Mouse (Mus musculus) megakaryocyte-erythroid progenitor cell, adult 5-6 weeks (primary cell): ENCODE results near the gene Sfswap. TPM values are rescaled to one million over a fixed set of nuclear protein-coding genes. Genes with fewer than 3 reads are reported as not detected.
"Not testable (repeated sequence)": the region's sequence is repeated elsewhere in the genome, so short reads cannot be mapped to it uniquely, and the experiment has no call there.

Experiments used
- ATAC-seq: replicated peaks from 2 replicates; pipeline ENCODE4 v1.8.0; 2016; ENCODE audit warnings: mild to moderate bottlenecking, inconsistent platforms; ENCODE audit not compliant: severe bottlenecking, poor library complexity, low FRiP score, low TSS enrichment
- total RNA-seq, 2 experiments: library from RNA; stranded (forward) in 1 of 2; stranded (reverse) in 1 of 2; fragments of 200-1000, 215-1000 nt in 1 of 2; fragments of >200 nt in 1 of 2; fragmentation: Nextera tagmentation in 1 of 2; gene quantifications; 2 replicates each; pipeline ENCODE4 v1.2.3; 2014 to 2017

The Sfswap gene
- total RNA-seq (2014; fragmentation: Nextera tagmentation) (86.2 and 135 TPM in 2 replicates), total RNA-seq (2017) (62.5 and 64.0 TPM in 2 replicates)

DNA sequence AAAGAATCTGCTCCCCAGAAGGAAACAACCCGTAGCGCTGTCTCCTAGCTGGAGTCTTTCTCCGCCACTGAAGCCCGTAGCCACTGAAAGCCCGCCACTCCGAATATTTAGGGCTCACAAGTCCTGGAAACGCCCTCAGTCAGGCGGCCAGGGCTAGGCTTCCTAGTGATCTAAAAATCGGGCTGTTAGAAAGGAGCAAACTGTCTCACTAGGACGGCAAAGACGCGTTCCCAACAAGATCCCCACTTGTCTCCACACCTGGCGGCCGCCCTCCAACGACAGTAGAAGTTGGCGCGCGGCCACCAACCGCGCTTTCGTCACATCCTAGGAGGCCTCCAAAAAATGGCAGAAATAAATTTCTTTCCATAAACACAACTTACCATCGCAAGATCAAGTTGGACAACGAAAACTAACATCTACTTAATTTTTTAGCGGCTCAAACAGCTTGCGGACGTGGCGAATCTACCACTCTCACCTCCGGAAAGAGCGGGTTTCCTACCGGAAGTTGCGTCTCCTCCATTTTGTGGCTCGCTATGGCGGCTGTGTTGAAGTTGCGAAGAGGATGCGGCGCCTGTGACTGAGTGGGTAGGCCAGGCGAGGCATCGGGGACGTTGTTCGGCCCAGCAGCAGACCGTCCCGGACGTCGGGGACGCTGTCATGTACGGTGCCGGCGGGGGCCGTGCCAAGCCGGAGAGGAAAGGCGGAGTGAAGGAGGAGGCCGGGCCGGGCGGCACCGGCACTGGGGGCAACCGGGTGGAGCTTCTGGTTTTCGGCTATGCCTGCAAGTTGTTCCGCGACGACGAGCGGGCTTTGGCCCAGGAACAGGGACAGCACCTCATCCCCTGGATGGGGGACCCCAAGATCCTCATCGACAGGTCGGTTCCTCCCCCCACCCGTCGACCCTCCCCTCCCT, at the start of gene Sfswap:
Gene Sfswap (plus strand): TSS at position 500 of the 913 bp plus-strand sequence.
- ATAC-seq, result peak; percentile 74

DNA sequence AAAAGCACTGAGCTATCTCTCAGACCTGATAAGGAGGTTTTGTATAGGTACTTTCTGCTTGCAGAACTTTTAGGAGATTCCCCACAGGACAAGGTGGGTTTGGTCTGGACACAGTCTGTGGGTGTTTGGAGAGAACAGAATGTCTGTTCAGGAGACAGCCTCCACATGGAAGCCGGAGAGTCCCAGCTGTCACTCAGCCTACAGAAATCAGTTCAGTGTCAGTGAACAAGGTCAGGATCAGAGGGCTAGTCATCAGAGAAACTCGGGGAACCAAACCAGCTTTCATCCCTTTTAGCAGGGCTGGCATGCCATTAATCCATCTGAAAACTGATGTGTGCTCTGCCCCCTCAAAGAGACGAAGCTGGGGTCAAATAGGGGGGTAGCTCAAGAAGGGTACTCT, 48.5 kb upstream of the Sfswap start:
- ATAC-seq, result no peak

DNA sequence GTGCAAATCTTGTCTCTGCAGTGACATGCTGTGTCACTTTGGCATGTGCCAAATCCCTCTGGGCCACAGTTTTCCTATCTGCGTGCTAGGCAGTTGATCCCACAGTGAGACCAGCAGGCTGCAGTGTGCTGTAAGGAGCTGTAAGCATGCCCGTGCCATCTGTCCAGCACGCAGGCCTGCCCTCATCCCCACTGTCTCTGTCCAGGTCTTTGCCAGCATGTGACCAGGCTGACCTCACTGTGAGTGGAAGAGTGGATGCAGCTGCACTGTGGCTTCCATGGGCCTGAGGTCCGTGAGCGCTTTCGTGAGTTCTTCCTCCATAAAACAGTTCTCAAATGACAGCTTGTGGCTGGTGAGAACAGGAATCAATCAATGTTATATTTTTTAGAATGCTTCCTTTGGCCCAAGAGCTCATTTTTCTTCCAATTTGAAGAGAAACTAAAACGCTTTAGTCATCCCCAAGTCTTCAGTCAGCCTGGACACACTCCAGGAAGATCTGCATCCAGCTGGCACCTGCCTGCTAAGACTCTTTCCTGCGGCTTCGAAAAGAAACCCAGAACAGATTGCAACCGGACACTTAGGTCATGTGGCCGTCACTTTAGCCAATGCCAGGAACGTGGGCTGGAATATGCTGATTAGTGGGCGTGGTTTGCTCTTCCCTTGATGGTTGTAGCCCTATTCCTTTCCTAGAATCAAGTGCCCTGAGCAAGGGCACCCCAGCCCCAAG, 46.1 kb upstream of the Sfswap start:
- ATAC-seq, result peak; percentile 71

DNA sequence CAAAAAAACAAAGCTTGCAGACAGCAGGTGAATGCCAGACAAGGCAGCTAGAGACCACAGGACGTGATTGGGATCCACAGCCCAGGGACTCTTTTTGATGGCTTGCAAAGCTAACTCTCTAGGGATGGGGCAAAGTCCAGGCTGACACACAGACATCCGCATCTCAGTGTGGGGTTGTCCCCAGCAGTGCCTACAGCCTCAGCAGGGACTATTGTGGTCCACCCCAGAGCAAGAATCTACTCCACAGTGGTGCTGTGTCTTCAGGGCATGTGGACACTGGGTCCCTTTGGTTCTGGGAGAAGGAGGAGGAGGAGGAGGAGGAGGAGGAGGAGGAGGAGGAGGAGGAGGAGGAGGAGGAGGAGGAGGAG, 45.5 kb upstream of the Sfswap start:
- ATAC-seq, result no peak

DNA sequence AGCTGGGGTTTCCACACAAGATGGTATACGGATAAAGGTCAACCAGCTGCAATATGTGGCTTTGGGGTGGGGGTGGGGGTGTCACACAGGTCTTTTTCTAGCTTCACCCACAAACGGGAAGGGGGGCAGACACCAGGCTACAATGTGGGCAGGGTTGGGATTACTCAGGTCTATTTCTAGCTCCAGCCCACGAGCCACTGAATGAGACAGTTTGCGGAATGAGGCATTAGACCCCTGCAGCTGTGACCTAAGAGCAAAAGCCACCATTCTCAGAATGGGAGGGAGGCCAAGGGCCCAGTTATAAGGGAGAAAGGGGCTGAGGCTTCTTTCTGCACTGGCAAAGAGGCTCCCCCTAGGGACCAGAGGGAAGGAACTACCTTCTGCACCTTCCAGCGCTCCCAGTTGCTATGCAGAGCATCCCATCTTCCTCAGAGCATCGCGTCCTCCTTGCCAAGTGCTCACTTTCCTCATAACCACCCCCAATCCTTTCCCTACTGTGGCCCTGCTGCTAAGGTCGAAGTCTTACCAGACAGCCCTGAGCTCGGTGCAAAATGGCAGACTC, 44.4 kb upstream of the Sfswap start:
- no peak for ATAC-seq

DNA sequence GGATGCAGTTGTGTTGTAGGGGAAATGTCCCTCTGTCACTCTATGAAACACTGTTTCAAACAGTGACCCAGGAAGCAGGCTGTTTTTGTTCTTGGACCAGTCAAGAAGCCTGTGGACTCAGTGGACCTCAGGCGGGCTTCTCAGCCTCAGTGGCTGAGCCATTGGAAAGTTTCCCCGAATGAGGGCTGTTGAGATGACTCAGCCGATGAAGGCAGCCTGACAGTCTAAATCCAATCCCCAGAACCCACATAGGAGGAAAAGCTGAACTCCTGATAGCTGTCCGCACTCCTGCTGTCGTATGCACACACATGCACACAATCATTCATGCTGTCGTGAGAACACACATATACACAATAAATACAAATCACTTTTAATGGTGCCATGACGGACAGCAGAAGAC, 42.9 kb upstream of the Sfswap start:
- no peak for ATAC-seq

DNA sequence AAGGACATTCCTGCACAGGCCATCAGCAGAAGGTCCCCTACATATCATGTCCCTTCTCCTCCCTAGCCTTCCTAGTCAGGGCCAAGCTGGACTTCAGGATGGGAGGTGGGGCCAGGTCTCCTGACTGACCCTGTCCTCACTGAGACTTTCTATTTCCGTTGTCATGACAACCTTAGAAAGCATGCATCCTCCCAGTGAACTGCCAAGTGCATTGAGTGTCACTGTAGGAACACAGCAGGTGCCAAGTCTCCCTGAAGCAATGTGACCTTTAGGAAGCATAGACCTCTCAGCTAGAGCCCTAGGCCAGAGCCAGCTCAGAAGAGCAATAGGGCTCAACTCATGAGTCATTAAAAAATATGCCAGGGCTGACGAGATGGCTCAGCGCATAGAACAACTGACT, 42.5 kb upstream of the Sfswap start:
- no peak for ATAC-seq

DNA sequence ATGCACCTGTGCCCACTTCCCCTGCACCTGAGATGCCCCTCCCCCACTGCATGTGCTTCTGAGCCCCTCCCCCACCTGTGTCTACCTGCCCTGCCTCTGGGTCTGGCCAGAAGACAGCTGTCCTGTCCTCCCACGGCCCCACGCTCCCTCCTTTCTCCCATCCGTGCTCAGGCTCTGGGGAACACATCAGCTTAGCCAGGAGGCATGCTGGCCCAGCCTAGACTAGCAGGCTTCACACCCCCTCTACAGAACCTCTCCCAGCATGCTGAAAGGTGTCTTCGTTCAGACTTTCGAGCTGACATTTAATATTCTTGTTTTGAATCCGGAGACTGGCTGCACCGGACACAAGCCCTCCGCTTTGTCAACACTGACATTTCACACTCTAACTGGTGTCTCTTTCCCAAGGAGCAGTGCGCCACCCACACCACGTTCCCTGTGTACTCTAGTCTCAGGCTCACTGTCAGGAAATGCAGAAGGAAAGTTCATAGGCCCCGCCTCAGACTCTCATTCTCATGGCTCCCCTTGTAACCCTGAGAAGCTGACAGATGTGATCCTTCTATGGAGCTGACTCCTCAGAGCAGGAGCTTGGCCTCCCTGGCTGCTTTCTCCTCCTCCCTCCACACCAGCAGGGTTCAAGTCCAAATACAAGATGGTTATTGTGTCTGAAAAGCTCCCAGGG, 40.1 kb upstream of the Sfswap start:
- no peak for ATAC-seq

DNA sequence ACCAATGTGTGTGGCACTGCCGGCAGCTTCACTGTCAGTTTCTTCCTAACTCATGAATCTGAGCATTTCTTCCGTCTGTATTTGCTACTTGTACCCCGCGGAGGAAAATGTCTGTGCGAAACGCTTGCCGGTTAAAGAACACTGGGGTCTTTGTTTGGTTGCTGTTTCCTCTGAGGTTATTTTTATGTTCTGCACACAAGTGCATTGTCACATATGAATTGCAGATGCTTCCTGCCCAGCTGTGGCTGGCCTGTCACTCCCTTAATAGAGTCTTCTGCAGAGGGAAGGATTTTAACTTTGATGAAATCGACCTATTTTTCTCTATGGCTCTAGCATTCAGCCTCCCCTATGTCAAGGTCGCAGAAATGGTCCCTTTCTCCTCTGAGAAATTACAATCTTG, 37.4 kb upstream of the Sfswap start:
- ATAC-seq, result not testable (repeated sequence)

DNA sequence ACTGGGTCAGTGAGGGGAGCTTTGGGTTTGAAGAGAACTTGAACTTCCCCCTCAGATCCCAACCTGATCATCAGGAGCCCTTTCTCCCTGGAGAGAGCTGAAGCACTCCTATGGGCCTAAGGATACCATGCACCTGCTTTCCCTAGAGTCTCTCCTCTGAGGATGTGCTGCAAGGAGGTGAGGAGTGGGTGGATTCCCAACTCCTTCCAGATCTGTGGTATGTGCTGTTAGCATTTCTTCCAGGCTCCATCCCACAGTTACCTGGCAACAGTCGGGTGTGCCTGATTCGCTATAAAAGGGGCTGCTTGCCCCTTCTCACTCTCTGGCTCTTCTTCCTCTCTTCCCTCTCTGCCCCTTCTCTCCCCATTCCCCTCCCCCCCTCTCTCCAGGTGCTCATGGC, 35.2 kb upstream of the Sfswap start:
- ATAC-seq, result no peak

DNA sequence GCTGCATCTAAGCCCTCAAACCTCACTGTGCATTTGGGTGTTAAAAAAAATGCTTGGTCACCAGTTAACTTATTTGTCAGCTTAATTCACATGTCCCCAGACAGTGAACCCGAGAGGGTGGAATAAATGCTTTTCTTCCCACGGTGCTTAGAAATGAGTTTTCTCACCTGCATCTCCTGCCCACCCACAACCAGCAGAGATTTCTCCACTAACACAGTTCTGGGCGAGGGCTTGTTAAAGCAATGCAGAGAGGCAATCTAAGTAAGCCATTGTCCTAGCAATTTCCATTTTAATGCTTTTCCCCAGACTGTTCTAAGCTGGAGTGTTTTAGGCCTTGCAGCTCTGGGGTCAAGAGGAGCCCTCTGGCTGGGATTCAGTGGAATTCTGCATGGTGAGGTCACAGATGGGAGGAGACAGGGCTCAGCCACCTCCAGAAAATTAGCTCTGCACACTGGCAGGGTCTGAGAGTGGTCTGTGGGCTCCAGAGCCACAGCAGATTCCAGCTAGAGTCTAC, 25.4 kb upstream of the Sfswap start:
- ATAC-seq, result no peak

DNA sequence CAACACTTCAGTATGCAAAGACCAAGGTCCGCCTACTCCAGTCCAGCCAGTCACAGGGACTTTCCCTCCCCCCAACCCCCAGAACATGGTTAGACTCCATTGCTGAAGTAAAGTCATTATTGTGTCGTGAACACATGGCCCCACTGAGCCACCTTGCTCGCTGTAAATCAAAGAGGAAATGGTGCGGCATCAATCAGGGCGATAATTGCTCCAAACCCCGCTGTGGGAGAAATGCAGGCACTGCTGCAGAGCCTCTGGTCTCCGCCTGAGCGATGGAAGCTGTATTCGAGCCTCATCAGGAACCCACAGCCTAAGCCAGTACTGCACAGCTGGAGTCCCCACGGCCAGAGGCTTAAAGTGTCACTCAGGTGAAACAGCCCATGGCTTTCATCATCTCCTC, 11.1 kb upstream of the Sfswap start:
- ATAC-seq, result no peak

DNA sequence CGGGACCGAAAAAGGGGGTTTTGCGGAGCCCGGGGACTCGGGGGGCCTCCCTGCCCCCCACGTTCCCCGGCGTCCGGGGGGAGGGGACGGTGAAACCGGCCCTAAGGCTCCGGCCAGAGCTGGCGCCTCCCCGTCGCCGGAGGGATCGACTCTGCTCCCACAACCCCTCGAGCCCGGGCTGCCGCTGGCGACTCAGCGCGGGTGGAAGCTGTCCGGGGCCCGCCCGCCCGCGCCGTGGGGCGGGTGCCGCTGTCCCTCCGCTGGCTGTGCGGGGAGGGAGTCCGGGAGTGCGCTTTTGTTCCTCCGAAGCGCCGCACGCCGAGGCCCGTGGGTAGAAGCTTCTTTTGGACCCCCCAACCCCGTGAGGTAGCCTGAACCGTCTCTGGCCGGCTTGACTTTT, 650 bp downstream of the Sfswap start:
- ATAC-seq, result peak; percentile 23; the same call in 1 of the 2 replicates

DNA sequence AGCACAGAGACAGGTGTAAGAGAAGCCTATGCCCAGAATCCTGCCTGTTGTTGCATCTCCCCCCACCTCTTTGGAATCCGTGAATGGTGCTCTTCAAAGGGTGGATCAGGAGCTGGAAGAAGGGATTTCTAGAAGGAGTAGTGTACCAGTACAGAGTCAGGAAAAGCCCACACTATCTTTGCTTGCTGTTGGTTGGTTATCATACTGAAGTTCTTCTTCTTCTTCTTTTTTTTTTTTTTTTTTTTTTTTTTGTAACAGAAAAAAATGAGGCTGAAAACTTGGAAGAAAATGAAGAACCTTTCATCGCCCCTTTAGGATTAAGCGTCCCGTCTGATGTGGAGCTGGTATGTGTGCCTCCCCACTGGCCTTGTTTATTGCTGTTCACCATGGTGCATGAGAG, 5.9 kb downstream of the Sfswap start:
- ATAC-seq, result no peak

DNA sequence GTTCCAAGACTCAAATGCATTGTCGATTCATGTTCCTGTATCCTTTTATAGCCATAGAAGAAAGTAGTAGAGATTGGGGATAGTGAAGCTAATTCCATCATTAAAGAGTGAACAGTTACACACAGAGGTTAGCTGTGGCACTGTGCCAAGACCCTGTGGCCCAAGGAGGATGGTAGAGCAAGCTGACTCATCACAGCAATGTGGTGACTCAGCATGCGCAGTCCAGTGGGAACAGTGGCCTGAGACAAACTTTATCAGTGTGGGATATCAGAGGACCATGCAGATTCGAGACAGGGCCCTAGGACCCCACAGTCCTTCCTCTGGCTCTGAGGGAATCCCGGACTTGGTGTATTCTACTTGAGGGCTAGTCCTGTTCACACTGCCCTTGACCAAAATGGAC, 17.2 kb downstream of the Sfswap start:
- no peak for ATAC-seq

DNA sequence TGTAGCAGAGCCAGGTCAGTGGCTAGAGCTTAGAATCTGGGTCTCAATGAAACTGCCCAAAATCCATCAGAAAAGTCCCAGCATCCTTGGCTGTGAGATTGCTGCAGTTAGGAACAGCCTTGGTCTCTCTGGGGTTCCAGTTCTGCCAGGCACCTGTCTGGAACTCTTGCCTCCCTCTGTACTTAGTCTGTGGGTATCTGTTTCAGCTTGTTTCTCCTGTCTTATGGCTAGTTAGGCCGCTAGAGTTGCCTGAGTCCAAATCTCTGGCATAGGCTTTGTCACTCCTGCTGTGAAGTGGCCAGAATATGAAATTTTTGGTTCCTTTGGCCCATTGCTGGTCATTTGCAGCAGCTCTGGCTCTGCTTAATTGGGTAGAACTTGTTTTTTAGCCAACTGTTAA, 17.8 kb downstream of the Sfswap start:
- ATAC-seq, result no peak

DNA sequence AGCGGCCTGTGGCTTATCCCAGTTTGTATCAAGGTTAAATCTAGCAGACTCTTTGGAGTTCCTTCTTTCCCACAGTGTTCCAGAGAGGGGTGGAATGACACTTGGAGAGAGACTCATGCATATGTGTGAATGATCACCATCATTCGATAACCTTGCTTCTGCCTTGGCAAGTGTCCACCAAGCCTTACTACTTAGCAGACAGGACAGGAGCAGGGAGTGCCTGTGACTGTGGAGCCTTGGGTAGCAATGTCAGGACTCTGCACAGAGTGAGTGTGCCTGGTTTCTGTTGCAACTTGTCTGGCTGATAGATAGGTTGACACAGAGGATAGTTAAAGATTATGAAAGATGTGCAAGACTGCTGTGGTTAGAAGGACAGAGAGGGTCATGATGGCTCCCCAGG, 18.6 kb downstream of the Sfswap start:
- no peak for ATAC-seq

DNA sequence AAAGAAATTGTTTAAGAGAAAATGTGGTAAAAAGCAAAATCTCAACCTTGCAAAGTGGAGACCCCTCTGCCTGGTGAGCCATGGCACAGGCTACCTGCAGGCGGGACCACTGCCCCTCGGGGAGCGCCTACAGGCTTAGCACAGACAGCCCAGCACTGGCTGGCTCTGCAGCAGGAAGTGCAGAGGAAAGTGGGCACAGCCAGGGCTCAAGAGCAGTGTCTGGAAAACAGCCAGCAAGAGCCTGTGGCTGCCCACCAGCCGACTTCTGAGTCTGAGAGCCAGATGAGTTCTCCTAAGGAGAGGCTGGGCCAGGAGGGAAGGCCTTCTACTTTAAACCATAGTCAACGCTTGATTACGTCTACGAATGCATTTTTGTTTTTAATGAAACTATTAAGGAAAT, 20.5 kb downstream of the Sfswap start:
- ATAC-seq, result no peak

DNA sequence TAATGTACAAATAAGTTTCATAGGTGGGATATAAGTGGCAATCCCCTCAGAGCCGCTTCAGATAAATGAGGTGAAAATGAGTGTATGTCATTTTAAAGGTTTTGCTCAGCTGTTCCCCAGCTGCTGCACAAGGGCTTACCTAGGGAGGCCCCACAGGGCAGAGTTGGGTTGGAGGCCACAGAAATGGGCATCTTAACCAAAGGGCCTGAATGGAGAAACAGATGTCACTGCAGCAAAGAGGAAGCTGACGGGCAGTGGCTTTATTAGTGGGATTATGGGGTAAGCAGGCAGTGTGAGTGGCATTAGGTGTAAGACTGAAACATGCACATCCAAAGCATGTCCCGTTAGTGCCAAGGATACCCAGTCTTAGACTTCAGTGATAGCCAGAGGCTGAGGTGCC, 20.9 kb downstream of the Sfswap start:
- ATAC-seq, result no peak

DNA sequence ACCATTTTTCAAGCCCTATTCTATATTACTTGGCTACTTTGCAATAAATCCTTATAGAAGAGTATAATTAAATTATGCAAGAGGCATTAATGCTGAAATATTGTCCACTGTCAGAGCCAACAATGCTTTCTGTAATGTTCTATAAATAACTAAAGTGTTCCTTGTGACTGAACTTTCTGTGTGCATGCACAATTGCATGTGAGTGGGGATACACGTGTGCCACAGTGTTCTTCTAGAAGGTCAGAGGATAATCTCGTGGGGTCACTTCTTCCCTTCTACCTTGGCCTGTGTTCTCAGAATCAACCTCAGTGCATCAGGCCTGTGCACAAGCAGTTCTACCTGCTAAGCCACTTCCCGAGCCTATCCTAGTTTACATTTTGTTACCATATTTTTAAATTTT, 22.1 kb downstream of the Sfswap start:
- no peak for ATAC-seq
